Mouse (Mus musculus): ENCODE measurements at regions not wholly inside any gene's neighbourhood (a gene's known extent, or its start where the extent isn't known, plus 50 kb on each side); places are given as distances from the start of the nearest gene placed in this dataset. TPM values are rescaled to one million over a fixed set of nuclear protein-coding genes. Genes with fewer than 3 reads are reported as not detected.

DNA sequence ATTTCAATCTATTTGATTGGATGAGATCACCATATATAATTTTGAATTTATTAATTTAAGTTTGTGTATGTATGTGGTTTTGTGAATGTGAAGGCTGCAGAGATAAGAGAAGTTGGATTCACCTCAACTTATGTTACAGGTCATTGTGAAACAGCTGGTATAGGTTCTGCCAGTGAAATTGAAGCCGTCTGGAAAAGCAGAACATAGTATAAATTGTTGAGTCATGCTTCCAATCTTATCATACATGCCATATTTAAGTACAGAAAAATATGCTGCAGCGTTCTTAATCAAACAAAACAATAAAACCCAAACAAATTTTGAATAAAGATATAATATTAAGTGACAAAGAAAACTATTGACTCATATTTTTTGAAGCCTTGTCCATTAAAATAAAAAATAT, 415.6 kb downstream of the 1700008P02Rik start:
- no peak for DNase-seq (ENCODE audit: low spot score)
- no peak overlapping the region for H3K4me3 ChIP-seq
- WGBS: 67% methylated on average over 2 of the region's 2 CpGs
- H3K4me1 ChIP-seq: no peaks in the 10 kb centered on the region
- H3K9me3 ChIP-seq: no peaks in the 10 kb centered on the region
- no peaks in the 10 kb centered on the region for H3K27me3 ChIP-seq (ENCODE audit: insufficient read depth, poor library complexity, severe bottlenecking)
- no peaks in the 10 kb centered on the region for H3K36me3 ChIP-seq
- no peak overlapping the region for H3K27ac ChIP-seq

GRCm38 (mm10) chr3:6228685-6229084, 391.6 kb downstream of the 1700008P02Rik start:
- Histone ChIP-seq H3K27me3 (ENCODE audit: insufficient read depth, poor library complexity, severe bottlenecking) (no peaks in the 10 kb centered on the region), H3K4me1 (no peaks in the 10 kb centered on the region), H3K4me3 (no peak overlapping the region), H3K9me3 (no peaks in the 10 kb centered on the region), H3K27ac (no peak overlapping the region), H3K36me3 (no peaks in the 10 kb centered on the region)
- DNase-seq (ENCODE audit: low spot score): no peak
- WGBS: 57% methylated on average over 1 of the region's 1 CpGs

Small RNA genes in the stretch of these regions (microRNA-seq; reads per million reads assigned to microRNA genes)
- gene Gm25144 (not detected), gene Gm25352 (not detected)
